Mouse (Mus musculus) midbrain, embryonic 13.5 days (tissue): ENCODE data around the gene Gm21764. TPM values are rescaled to one million over a fixed set of nuclear protein-coding genes. Genes with fewer than 3 reads are reported as not detected.
"Not testable (repeated sequence)": the region's sequence is repeated elsewhere in the genome, so short reads cannot be mapped to it uniquely, and the experiment has no call there.

Source experiments
- ATAC-seq: fragments of 200-750 bp; cut with Nextera tagmentation; 2 replicates; pipeline ENCODE4 v1.8.0; 2017; ENCODE audit warnings: mild to moderate bottlenecking, moderate TSS enrichment, moderate library complexity
- H3K27ac ChIP-seq: fragments of 300-500 bp; sonication (generic); 2 replicates; pipeline ENCODE4 v1.5.1; 2015; ENCODE audit warnings: inconsistent platforms, mild to moderate bottlenecking, moderate library complexity
- H3K27me3 ChIP-seq: fragments of 300-500 bp; sonication (generic); 2 replicates; pipeline ENCODE4 v1.6.1; 2015; ENCODE audit warnings: mild to moderate bottlenecking, inconsistent platforms
- H3K36me3 ChIP-seq: fragments of 300-500 bp; sonication (generic); 2 replicates; pipeline ENCODE4 v1.6.1; 2015; ENCODE audit warnings: mild to moderate bottlenecking, inconsistent platforms
- H3K4me1 ChIP-seq: fragments of 300-500 bp; sonication (generic); replicated peaks from 2 replicates; pipeline ENCODE4 v1.6.1; 2015; ENCODE audit warnings: inconsistent platforms
- H3K4me2 ChIP-seq: fragments of 300-500 bp; sonication (generic); replicated peaks from 2 replicates; pipeline ENCODE4 v1.6.1; 2015; ENCODE audit warnings: moderate library complexity, mild to moderate bottlenecking, inconsistent platforms
- H3K4me3 ChIP-seq: fragments of 300-500 bp; sonication (generic); replicated peaks from 2 replicates; pipeline ENCODE4 v1.5.1; 2015; ENCODE audit warnings: mild to moderate bottlenecking, inconsistent platforms
- H3K9ac ChIP-seq: fragments of 300-500 bp; sonication (generic); replicated peaks from 2 replicates; pipeline ENCODE4 v1.6.1; 2015; ENCODE audit warnings: mild to moderate bottlenecking, inconsistent platforms
- H3K9me3 ChIP-seq: fragments of 300-500 bp; sonication (generic); 2 replicates; pipeline ENCODE4 v1.6.1; 2016; ENCODE audit warnings: mild to moderate bottlenecking, inconsistent platforms
- WGBS: fragments of 180-500 bp; shearing (Covaris S2); methylation state at CpG from one replicate; pipeline ENCODE4 v1.1.7; 2015; 5-methylcytosine and 5-hydroxymethylcytosine counted together
- polyA plus RNA-seq: library from polyadenylated mRNA; unstranded; fragments of >200 nt; fragmentation: Nextera tagmentation; extraction: Ambion mirVana; gene quantifications from 2 replicates; pipeline ENCODE4 v1.2.1, GENCODE M21; 2015

Gene Gm21764
- polyA plus RNA-seq: not detected in 2 replicates

DNA sequence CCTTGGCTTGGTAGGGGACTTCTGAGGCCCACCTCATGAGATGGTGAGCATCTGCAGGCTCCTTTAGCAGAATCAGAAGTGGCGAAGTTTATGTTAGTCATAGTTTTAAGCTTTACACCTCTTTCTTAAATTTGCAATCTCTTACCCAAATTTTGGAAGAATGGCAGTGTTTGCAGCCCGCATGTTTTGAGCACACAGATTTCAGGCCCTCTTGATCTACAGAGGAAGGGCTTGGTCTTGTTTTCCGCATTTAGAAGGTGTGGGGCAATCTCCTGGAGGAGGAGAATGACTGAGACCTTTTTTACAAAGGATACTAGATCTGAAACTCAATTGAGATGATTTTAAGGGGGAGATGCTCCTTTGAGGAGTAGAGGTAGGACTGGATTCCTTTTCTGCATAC lies at the start of gene Gm21764:
Gene Gm21764, minus strand, starts transcription at position 101 of the 400 bp plus-strand sequence.
- ATAC-seq: not testable (repeated sequence)
- WGBS: no CpG with 5 or more reads among the region's 3 CpGs

DNA sequence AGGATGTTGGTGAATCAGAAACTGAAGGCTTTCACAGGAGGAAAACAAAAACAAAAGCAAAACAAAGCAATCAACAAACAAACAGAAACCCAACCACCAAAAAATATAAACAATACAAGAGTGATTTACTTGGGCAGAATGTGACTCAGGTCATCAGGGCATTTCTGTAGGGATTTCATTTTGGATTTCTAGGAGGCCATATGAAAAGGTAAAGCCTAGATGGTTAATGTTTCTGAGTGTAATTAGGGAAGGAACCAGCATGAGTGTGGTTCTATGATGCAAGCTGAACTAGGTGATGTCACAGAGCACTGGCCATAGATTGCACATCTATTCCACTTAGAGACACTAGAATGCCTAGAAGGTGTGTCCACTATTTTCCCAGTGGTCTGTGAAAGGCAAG lies 27.2 kb upstream of the Gm21764 start, which contains the start of gene Ssty1:
Gene Ssty1, plus strand, starts transcription at position 301 of the 400 bp plus-strand sequence.
- not testable (repeated sequence) for H3K9me3 ChIP-seq, H3K9ac ChIP-seq, H3K36me3 ChIP-seq, H3K27ac ChIP-seq, H3K4me3 ChIP-seq, ATAC-seq, H3K4me1 ChIP-seq, H3K4me2 ChIP-seq, H3K27me3 ChIP-seq

More for the DNA sequence above, at the start of gene Gm21764:
- H3K27ac ChIP-seq, H3K27me3 ChIP-seq, H3K9ac ChIP-seq, H3K36me3 ChIP-seq, H3K4me3 ChIP-seq, H3K4me2 ChIP-seq, H3K4me1 ChIP-seq, H3K9me3 ChIP-seq: not testable (repeated sequence)

Other genes with a start within 250 kb of the Gm21764 start
- gene Gm21904, start 215.5 kb downstream of the Gm21764 start, polyA plus RNA-seq: not detected in 2 replicates
- not detected in 2 replicates for gene Gm20772, start 187.1 kb downstream of the Gm21764 start, polyA plus RNA-seq
- gene Gm20831, start 187.1 kb downstream of the Gm21764 start, polyA plus RNA-seq: not detected in 2 replicates
- not detected in 2 replicates for gene Srsy, start 124.5 kb downstream of the Gm21764 start, polyA plus RNA-seq
- gene Ssty1, start 27.3 kb upstream of the Gm21764 start, polyA plus RNA-seq: not detected in 2 replicates